Mouse (Mus musculus): ENCODE data around the gene Cx3cr1. TPM values are rescaled to one million over a fixed set of nuclear protein-coding genes. Genes with fewer than 3 reads are reported as not detected.

Cx3cr1 gene
- polyA plus RNA-seq, 1 experiment from 2014 or later = 4.7 TPM

GRCm38 (mm10) chr9:119975286-119975685, 94.4 kb downstream of the Cx3cr1 start:
- Histone ChIP-seq H3K27ac (no peak overlapping the region), H3K27me3 (ENCODE audit: poor library complexity, severe bottlenecking) (no peaks in the 10 kb centered on the region), H3K9me3 (0 out of 2 replicates have a peak, but pooled peaks cover 3% of the 10 kb centered on the region), H3K4me3 (no peak overlapping the region), H3K36me3 (replicated peaks) (peaks cover 51% of the 10 kb centered on the region), H3K4me1 (peaks cover 50% of the 10 kb centered on the region)
- no peak for DNase-seq (ENCODE audit: extremely low spot score, low spot score)
- WGBS = 94% methylated on average over 4 of the region's 4 CpGs

GRCm38 (mm10) chr9:119974609-119975008, 95.1 kb downstream of the Cx3cr1 start:
- peaks cover 49% of the 10 kb centered on the region for H3K4me1 ChIP-seq
- peaks cover 51% of the 10 kb centered on the region for H3K36me3 ChIP-seq (replicated peaks)
- 0 out of 2 replicates have a peak, but pooled peaks cover 3% of the 10 kb centered on the region for H3K9me3 ChIP-seq
- no peak for DNase-seq (ENCODE audit: extremely low spot score, low spot score)
- H3K4me3 ChIP-seq = no peak overlapping the region
- no peaks in the 10 kb centered on the region for H3K27me3 ChIP-seq (ENCODE audit: poor library complexity, severe bottlenecking)
- 82% methylated on average over 5 of the region's 5 CpGs for WGBS
- no peak overlapping the region for H3K27ac ChIP-seq

GRCm38 (mm10) chr9:119973869-119974520, 95.7 kb downstream of the Cx3cr1 start:
- Histone ChIP-seq H3K4me1 (peaks cover 43% of the 10 kb centered on the region), H3K9me3 (0 out of 2 replicates have a peak, but pooled peaks cover 3% of the 10 kb centered on the region), H3K27ac (no peak overlapping the region), H3K4me3 (no peak overlapping the region), H3K36me3 (replicated peaks) (peaks cover 51% of the 10 kb centered on the region), H3K27me3 (ENCODE audit: poor library complexity, severe bottlenecking) (no peaks in the 10 kb centered on the region)
- WGBS = 90% methylated on average over 27 of the region's 27 CpGs
- no peak for DNase-seq (ENCODE audit: extremely low spot score, low spot score)

GRCm38 (mm10) chr9:119973281-119973680, 96.4 kb downstream of the Cx3cr1 start:
- 93% methylated on average over 23 of the region's 23 CpGs for WGBS
- Histone ChIP-seq H3K4me3 (no peak overlapping the region), H3K9me3 (0 out of 2 replicates have a peak, but pooled peaks cover 3% of the 10 kb centered on the region), H3K36me3 (replicated peaks) (peaks cover 51% of the 10 kb centered on the region), H3K27me3 (ENCODE audit: poor library complexity, severe bottlenecking) (no peaks in the 10 kb centered on the region), H3K27ac (no peak overlapping the region), H3K4me1 (peaks cover 36% of the 10 kb centered on the region)
- DNase-seq (ENCODE audit: extremely low spot score, low spot score) = no peak

GRCm38 (mm10) chr9:119972582-119972981, 97.1 kb downstream of the Cx3cr1 start:
- peaks cover 29% of the 10 kb centered on the region for H3K4me1 ChIP-seq
- no peaks in the 10 kb centered on the region for H3K27me3 ChIP-seq (ENCODE audit: poor library complexity, severe bottlenecking)
- H3K36me3 ChIP-seq (replicated peaks) = peaks cover 51% of the 10 kb centered on the region
- no peak overlapping the region for H3K27ac ChIP-seq
- 0 out of 2 replicates have a peak, but pooled peaks cover 3% of the 10 kb centered on the region for H3K9me3 ChIP-seq
- H3K4me3 ChIP-seq = no peak overlapping the region
- WGBS = 94% methylated on average over 12 of the region's 12 CpGs
- no peak for DNase-seq (ENCODE audit: extremely low spot score, low spot score)

GRCm38 (mm10) chr9:119972166-119972565, 97.5 kb downstream of the Cx3cr1 start:
- H3K4me3 ChIP-seq = no peak overlapping the region
- H3K27me3 ChIP-seq (ENCODE audit: poor library complexity, severe bottlenecking) = no peaks in the 10 kb centered on the region
- 93% methylated on average over 10 of the region's 10 CpGs for WGBS
- no peak overlapping the region for H3K27ac ChIP-seq
- peaks cover 25% of the 10 kb centered on the region for H3K4me1 ChIP-seq
- DNase-seq (ENCODE audit: extremely low spot score, low spot score) = no peak
- H3K36me3 ChIP-seq (replicated peaks) = peaks cover 51% of the 10 kb centered on the region
- 0 out of 2 replicates have a peak, but pooled peaks cover 3% of the 10 kb centered on the region for H3K9me3 ChIP-seq

GRCm38 (mm10) chr9:119970763-119971656, 98.7 kb downstream of the Cx3cr1 start:
- Histone ChIP-seq H3K9me3 (0 out of 2 replicates have a peak, but pooled peaks cover 3% of the 10 kb centered on the region), H3K4me3 (no peak overlapping the region), H3K27ac (peak overlapping the region; percentile 44; the same call in 1 of the 2 replicates), H3K4me1 (peaks cover 18% of the 10 kb centered on the region), H3K27me3 (ENCODE audit: poor library complexity, severe bottlenecking) (no peaks in the 10 kb centered on the region), H3K36me3 (replicated peaks) (peaks cover 44% of the 10 kb centered on the region)
- 91% methylated on average over 7 of the region's 7 CpGs for whole genome bisulfite sequencing
- DNase-seq (ENCODE audit: extremely low spot score, low spot score) = no peak

GRCm38 (mm10) chr9:119970221-119970620, 99.5 kb downstream of the Cx3cr1 start:
- Histone ChIP-seq H3K36me3 (replicated peaks) (peaks cover 42% of the 10 kb centered on the region), H3K4me3 (no peak overlapping the region), H3K27me3 (ENCODE audit: poor library complexity, severe bottlenecking) (no peaks in the 10 kb centered on the region), H3K27ac (peak overlapping the region; percentile 44; the same call in 1 of the 2 replicates), H3K4me1 (peaks cover 18% of the 10 kb centered on the region), H3K9me3 (0 out of 2 replicates have a peak, but pooled peaks cover 3% of the 10 kb centered on the region)
- 46% methylated on average over 6 of the region's 6 CpGs for WGBS
- DNase-seq (ENCODE audit: extremely low spot score, low spot score) = peak; percentile 32

- 87% methylated on average over 7 of the region's 7 CpGs for WGBS
- no peak for DNase-seq (ENCODE audit: extremely low spot score, low spot score)
- peaks cover 18% of the 10 kb centered on the region for H3K4me1 ChIP-seq
These were observed 99.9 kb downstream of the Cx3cr1 start for GRCm38 (mm10) chr9:119969811-119970210.

GRCm38 (mm10) chr9:119966221-119966910, 103.3 kb downstream of the Cx3cr1 start:
- Histone ChIP-seq H3K9me3 (no peaks in the 10 kb centered on the region), H3K27ac (no peak overlapping the region), H3K27me3 (ENCODE audit: poor library complexity, severe bottlenecking) (peaks cover 19% of the 10 kb centered on the region), H3K4me3 (no peak overlapping the region), H3K36me3 (replicated peaks) (0 out of 2 replicates have a peak, but pooled peaks cover 5% of the 10 kb centered on the region), H3K4me1 (peaks cover 31% of the 10 kb centered on the region)
- WGBS = 86% methylated on average over 26 of the region's 26 CpGs
- no peak for DNase-seq (ENCODE audit: extremely low spot score, low spot score)

More at GRCm38 (mm10) chr9:119969811-119970210, 99.9 kb downstream of the Cx3cr1 start:
- no peak overlapping the region for H3K4me3 ChIP-seq
- H3K27ac ChIP-seq = no peak overlapping the region
- peaks cover 38% of the 10 kb centered on the region for H3K36me3 ChIP-seq (replicated peaks)
- H3K27me3 ChIP-seq (ENCODE audit: poor library complexity, severe bottlenecking) = no peaks in the 10 kb centered on the region
- H3K9me3 ChIP-seq = 0 out of 2 replicates have a peak, but pooled peaks cover 3% of the 10 kb centered on the region

- no peak overlapping the region for H3K4me3 ChIP-seq
- no peaks in the 10 kb centered on the region for H3K9me3 ChIP-seq
- no peaks in the 10 kb centered on the region for H3K36me3 ChIP-seq (replicated peaks)
- peaks cover 19% of the 10 kb centered on the region for H3K27me3 ChIP-seq (ENCODE audit: poor library complexity, severe bottlenecking)
- no peak overlapping the region for H3K27ac ChIP-seq
- 76% methylated on average over 3 of the region's 3 CpGs for whole genome bisulfite sequencing
- H3K4me1 ChIP-seq = peaks cover 20% of the 10 kb centered on the region
- no peak for DNase-seq (ENCODE audit: extremely low spot score, low spot score)
These were observed 104.5 kb downstream of the Cx3cr1 start for GRCm38 (mm10) chr9:119965186-119965585.

- H3K4me3 ChIP-seq = no peak overlapping the region
- H3K4me1 ChIP-seq = peaks cover 14% of the 10 kb centered on the region
- H3K36me3 ChIP-seq (replicated peaks) = no peaks in the 10 kb centered on the region
- H3K27me3 ChIP-seq (ENCODE audit: poor library complexity, severe bottlenecking) = peaks cover 19% of the 10 kb centered on the region
- no peak for DNase-seq (ENCODE audit: extremely low spot score, low spot score)
- no peak overlapping the region for H3K27ac ChIP-seq
- WGBS = 83% methylated on average over 3 of the region's 3 CpGs
- H3K9me3 ChIP-seq = no peaks in the 10 kb centered on the region
These were observed 105.5 kb downstream of the Cx3cr1 start for GRCm38 (mm10) chr9:119964206-119964605.
